Mouse (Mus musculus) limb, embryonic 14.5 days (tissue): ENCODE data around the gene Arhgap9. TPM values are rescaled to one million over a fixed set of nuclear protein-coding genes. Genes with fewer than 3 reads are reported as not detected.

Experiments
- ATAC-seq: fragments of 200-750 bp; cut with Nextera tagmentation; 2 replicates; pipeline ENCODE4 v1.8.0; 2017; ENCODE audit warnings: low read depth, moderate number of reproducible peaks, moderate TSS enrichment; ENCODE audit not compliant: low FRiP score
- DNase-seq: peaks from one replicate; pipeline ENCODE4 v3.0.0-alpha.2; 2015; ENCODE audit warnings: low spot score
- H3K27ac ChIP-seq: fragments of 300-500 bp; sonication (generic); replicated peaks from 2 replicates; pipeline ENCODE4 v1.5.1; 2014; ENCODE audit warnings: low read depth, mild to moderate bottlenecking, low read length, moderate library complexity, mixed read lengths
- H3K27me3 ChIP-seq: fragments of 300-500 bp; sonication (generic); 2 replicates; pipeline ENCODE4 v1.6.1; 2014; ENCODE audit warnings: low read length, mixed read lengths; ENCODE audit not compliant: control insufficient read depth, insufficient read depth
- H3K36me3 ChIP-seq: fragments of 300-500 bp; sonication (generic); 2 replicates; pipeline ENCODE4 v1.6.1; 2014; ENCODE audit warnings: mild to moderate bottlenecking, low read length, moderate library complexity, mixed read lengths; ENCODE audit not compliant: control insufficient read depth, insufficient read depth
- H3K4me1 ChIP-seq: fragments of 300-500 bp; sonication (generic); 2 replicates; pipeline ENCODE4 v1.6.1; 2014; ENCODE audit warnings: antibody characterized with exemption, low read length, mixed read lengths; ENCODE audit not compliant: control insufficient read depth, insufficient read depth
- H3K4me2 ChIP-seq: fragments of 300-500 bp; sonication (generic); replicated peaks from 2 replicates; pipeline ENCODE4 v1.6.1; 2014; ENCODE audit warnings: low read depth, mild to moderate bottlenecking, low read length, moderate library complexity; ENCODE audit not compliant: severe bottlenecking
- H3K4me3 ChIP-seq: fragments of 300-500 bp; sonication (generic); replicated peaks from 2 replicates; pipeline ENCODE4 v1.5.1; 2014; ENCODE audit warnings: low read length
- H3K9ac ChIP-seq: fragments of 300-500 bp; sonication (generic); 2 replicates; pipeline ENCODE4 v1.6.1; 2014; ENCODE audit warnings: mild to moderate bottlenecking, low read depth, low read length, moderate library complexity; ENCODE audit not compliant: severe bottlenecking
- H3K9me3 ChIP-seq: fragments of 300-500 bp; sonication (generic); 2 replicates; pipeline ENCODE4 v1.6.1; 2016; ENCODE audit warnings: low read length; ENCODE audit not compliant: control insufficient read depth
- POLR2A ChIP-seq: fragments of 200-500 bp; IDR thresholded peaks from 2 replicates; pipeline ENCODE4 v1.8.0; 2012; ENCODE audit warnings: inconsistent platforms, mild to moderate bottlenecking, moderate library complexity, borderline replicate concordance; ENCODE audit not compliant: insufficient read depth, insufficient read length; ENCODE audit errors: extremely low read depth
- WGBS: fragments of 180-500 bp; shearing (Covaris S2); extraction: QIAGEN DNeasy Blood & Tissue Kit; methylation state at CpG from one replicate; pipeline ENCODE4 v1.1.7; 2014; 5-methylcytosine and 5-hydroxymethylcytosine counted together
- polyA plus RNA-seq, 2 experiments: library from polyadenylated mRNA; depleted of rRNA in 1 of 2; stranded (reverse) in 1 of 2; unstranded in 1 of 2; fragments of >200 nt; fragmentation: Nextera tagmentation in 1 of 2; extraction: Ambion mirVana in 1 of 2; gene quantifications; 2 replicates each; pipeline versions ENCODE4 v1.2.1 to v1.2.3; 2012 to 2014

Gene Arhgap9
- polyA plus RNA-seq, 2 experiments: 5.5 to 5.6 TPM

DNA sequence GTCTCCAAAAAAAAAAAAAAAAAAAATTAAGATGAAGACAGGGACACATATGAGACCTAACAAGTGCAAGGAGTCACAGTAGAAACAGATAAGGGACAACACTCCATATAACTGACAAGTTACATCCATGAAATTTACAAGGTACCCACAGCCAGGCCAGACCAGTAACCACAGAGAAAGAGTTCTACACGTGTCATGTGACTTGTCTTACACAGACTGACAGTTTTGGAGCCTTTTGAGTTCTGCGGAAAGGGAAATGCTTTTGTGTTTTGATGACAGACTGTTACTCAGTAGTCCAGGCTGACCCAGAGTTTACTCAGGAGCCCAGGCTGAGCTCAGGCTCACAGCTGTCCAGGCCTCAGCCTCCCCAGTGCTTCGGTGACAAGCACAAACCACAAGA, 21.3 kb downstream of the Arhgap9 start:
- H3K27ac ChIP-seq: no peak overlapping the region
- no peak overlapping the region for H3K9ac ChIP-seq
- ATAC-seq (no peak), DNase-seq (no peak)
- H3K4me1 ChIP-seq: no peaks in the 10 kb centered on the region
- H3K9me3 ChIP-seq: no peaks in the 10 kb centered on the region
- H3K27me3 ChIP-seq: no peaks in the 10 kb centered on the region
- TF ChIP-seq POLR2A: no peak
- no peak overlapping the region for H3K4me3 ChIP-seq
- no peaks in the 10 kb centered on the region for H3K36me3 ChIP-seq
- H3K4me2 ChIP-seq: no peak overlapping the region
- 71% methylated on average over 3 of the region's 3 CpGs for WGBS

- WGBS: 82% methylated on average over 3 of the region's 3 CpGs
- TF ChIP-seq POLR2A: no peak
- ATAC-seq (no peak), DNase-seq (no peak)
- no peak overlapping the region for H3K9ac ChIP-seq
- H3K36me3 ChIP-seq: no peaks in the 10 kb centered on the region
- no peak overlapping the region for H3K4me2 ChIP-seq
- no peaks in the 10 kb centered on the region for H3K27me3 ChIP-seq
- no peak overlapping the region for H3K4me3 ChIP-seq
- no peak overlapping the region for H3K27ac ChIP-seq
- 0 out of 2 replicates have a peak, but pooled peaks cover 3% of the 10 kb centered on the region for H3K4me1 ChIP-seq
- H3K9me3 ChIP-seq: no peaks in the 10 kb centered on the region
Observed at GRCm38 (mm10) chr10:127346173-127346572, 24.4 kb downstream of the Arhgap9 start.

DNA sequence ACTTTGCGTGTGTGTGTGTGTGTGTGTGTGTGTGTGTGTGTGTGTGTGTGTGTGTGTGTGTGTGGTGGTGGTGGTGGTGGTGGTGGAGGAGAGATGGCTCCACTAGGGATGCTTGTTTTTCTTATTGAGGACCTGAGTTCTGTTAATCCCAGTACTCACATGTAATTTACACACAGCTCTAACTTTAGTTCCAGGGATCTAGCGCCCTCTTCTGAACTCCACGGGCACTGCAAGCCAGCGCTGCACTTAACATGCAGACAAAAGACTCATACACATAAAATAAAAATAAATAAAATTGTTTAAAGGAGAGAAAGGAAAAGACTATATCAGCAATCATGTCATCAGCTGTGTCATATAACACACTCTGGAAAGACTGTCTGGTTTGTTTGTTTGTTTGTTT, 27.2 kb downstream of the Arhgap9 start:
- Histone ChIP-seq H3K27me3 (no peaks in the 10 kb centered on the region), H3K9ac (no peak overlapping the region), H3K4me3 (no peak overlapping the region), H3K4me2 (no peak overlapping the region), H3K9me3 (no peaks in the 10 kb centered on the region), H3K27ac (no peak overlapping the region), H3K4me1 (0 out of 2 replicates have a peak, but pooled peaks cover 6% of the 10 kb centered on the region), H3K36me3 (no peaks in the 10 kb centered on the region)
- DNase-seq: no peak
- 71% methylated on average over 4 of the region's 4 CpGs for WGBS
- no peak for TF ChIP-seq POLR2A
- ATAC-seq: no peak

- Histone ChIP-seq H3K4me1 (0 out of 2 replicates have a peak, but pooled peaks cover 6% of the 10 kb centered on the region), H3K9me3 (no peaks in the 10 kb centered on the region), H3K27ac (no peak overlapping the region), H3K27me3 (no peaks in the 10 kb centered on the region), H3K4me3 (no peak overlapping the region), H3K4me2 (no peak overlapping the region), H3K9ac (no peak overlapping the region), H3K36me3 (no peaks in the 10 kb centered on the region)
- no peak for ATAC-seq
- WGBS: 74% methylated on average over 8 of the region's 8 CpGs
- DNase-seq: no peak
- TF ChIP-seq POLR2A: no peak
Observed at GRCm38 (mm10) chr10:127349810-127350209, 28.0 kb downstream of the Arhgap9 start.

DNA sequence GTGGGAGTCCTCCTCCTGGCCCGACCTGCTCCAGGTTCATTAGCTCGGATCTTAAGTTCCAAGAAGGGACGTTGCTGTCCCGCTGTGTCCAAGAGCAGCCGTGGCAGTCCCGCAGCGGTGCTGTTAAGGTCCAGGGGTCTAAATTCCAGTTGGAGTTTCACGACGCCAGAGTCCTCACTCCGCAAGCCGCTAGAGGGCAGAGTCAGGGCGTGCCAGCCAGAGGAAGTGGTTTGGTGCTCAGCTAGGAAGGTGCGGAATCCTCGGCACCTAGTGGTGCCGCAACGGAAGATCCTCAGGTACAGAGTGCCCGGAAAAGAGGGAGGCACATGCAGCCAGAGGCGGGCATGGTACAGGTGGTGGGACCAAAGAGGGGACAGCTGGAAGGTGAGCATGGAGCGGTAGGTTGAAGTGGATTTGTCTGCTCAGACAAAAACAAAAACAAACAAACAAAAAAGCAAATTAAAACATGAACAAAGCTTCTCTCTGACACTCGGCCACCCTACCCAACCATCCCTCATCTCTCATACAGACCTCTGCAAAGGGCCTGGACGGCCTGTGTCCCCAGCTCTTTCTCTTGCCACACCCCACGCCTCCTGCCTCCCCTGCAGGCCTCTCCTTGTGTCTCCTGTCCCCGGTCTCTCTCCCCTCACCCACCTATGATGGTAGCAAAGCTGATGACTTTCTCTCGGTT, 29.0 kb downstream of the Arhgap9 start:
- no peak for TF ChIP-seq POLR2A

More for the DNA sequence above, 29.0 kb downstream of the Arhgap9 start:
- Histone ChIP-seq H3K9ac (peak overlapping the region; percentile 22), H3K27ac (no peak overlapping the region), H3K4me2 (peak overlapping the region; percentile 51), H3K9me3 (no peaks in the 10 kb centered on the region), H3K27me3 (no peaks in the 10 kb centered on the region), H3K4me1 (0 out of 2 replicates have a peak, but pooled peaks cover 6% of the 10 kb centered on the region), H3K36me3 (no peaks in the 10 kb centered on the region), H3K4me3 (peak overlapping the region; percentile 14)
- peak; percentile 70 for ATAC-seq
- 14% methylated on average over 24 of the region's 24 CpGs for WGBS
- peak; percentile 65 for DNase-seq
